Mouse (Mus musculus): ENCODE measurements around the gene Plcd4.
A peak's percentile ranks its signal among the peaks of the same experiment; 100 is the strongest.

Plcd4 gene

DNA sequence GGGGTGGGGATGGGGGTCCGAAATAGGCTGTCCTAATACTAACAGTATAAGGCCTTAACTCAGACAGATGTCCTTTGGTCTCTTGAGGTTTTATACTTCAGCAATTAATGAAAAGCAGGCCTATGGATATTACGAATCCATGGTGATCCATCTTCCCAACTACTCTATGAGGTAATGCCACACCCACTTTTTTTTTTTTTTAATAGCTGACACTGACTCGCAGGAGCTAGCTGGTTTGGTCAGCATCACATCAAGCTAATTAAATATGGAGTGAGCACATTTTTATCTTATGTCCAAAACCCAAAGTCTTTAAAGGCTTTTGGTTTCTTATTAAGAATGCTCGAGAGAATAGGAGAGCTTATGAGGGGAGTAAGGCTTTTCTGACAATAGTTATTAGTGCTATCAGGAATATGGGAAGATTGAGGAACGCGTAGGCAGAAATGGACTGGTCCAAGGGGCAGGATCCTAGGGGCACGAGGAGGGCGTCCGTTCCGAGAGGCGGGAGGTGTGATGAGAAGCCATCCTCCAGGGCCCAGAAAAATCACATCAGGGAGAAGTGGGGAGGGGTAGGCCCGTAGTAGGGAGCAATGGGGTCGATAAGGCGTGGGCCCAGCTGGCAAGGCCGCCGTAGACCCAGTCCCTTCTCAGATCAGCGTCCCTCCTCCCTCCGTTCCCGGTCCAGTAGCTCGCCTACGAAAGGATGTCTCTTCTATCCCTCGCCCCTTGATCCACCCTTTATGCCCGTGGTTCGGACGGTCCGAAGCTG is 58.0 kb downstream of the Plcd4 start:
- DNase-seq = no peak

DNA sequence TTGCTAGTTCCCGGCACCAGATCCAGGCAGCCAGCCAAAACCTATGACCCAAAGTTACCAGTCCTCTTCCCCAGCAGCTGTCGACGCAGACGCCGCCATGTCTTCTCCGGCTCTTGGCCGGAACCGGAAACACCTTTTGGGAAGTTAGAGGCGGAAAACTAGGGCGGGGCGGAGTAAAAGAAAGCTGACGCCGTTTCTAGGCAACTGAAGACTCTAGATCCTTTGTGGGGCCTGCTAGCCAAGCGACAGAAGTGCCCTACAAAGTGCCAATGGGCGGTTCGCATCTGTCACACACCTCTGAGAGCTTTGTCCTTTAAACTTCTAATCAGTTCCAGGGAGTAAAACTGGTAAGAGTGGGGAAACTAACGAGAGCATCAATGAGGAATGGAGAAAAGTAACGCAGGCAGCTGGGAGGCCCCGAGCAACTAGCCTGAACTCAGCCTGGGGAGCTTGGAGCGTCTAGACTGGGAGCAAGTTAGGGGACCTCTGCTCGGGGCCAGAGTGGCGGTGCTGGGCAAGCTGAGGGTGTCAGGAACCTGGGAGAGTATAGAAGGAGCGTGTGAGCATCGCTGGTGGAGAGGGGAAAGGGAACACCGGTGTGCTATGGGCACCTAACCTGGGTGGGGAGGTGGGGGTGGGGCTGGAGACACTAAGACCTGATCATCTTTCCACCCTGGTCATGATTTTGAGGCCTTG is 58.7 kb downstream of the Plcd4 start, which contains the start of the genes Rnf25 and Stk36:
Gene Rnf25 (minus strand): TSS at position 131 of the 696 bp plus-strand sequence.
Gene Stk36 (plus strand): TSS at position 179 of the 696 bp plus-strand sequence.
- peak; percentile 90 to 91 for DNase-seq
